Mouse (Mus musculus): ENCODE results near the gene Camk2d. TPM values are rescaled to one million over a fixed set of nuclear protein-coding genes. Genes with fewer than 3 reads are reported as not detected.

The Camk2d gene
- total and polyA plus RNA-seq, 3 experiments = 0.07 to 0.35 TPM; not detected in 1

DNA sequence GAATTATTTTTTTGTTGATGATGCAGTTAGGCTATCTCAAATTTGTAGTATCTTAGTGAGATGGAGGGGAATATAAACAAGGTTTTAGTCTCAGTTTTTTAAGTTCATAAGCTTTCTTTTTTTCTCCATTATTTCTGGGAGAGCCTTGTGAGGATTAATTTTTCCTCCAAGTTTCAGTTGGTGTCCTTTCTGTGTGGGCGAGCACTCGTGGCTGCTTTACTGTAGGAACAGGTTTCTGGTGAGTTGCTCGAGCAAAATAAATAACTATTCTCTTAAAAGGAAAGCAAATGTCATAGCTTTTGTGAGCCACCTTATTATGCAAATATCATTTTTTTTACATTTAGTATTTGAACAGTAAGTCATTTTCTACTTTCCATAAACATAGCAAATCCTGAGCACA lies 74.3 kb downstream of the Camk2d start:
- Histone ChIP-seq H3K4me1 (ENCODE audit: control insufficient read depth in 1 of 2, insufficient read depth in 2 of 2, low read length in 2 of 2) (no peaks in the 10 kb centered on the region), H3K27ac (ENCODE audit: control insufficient read depth, low read depth, low read length) (no peak overlapping the region), H3K9ac (ENCODE audit: control insufficient read depth, low read depth, low read length, poor library complexity, severe bottlenecking) (no peak overlapping the region), H3K27me3 (ENCODE audit: control insufficient read depth in 1 of 2, insufficient read depth in 2 of 2, low read length in 2 of 2) (0 out of 4 replicates have a peak, but pooled peaks cover 0 to 1% of the 10 kb centered on the region in 2 experiments), H3K9me3 (replicated peaks; ENCODE audit: insufficient read depth, low read length) (no peaks in the 10 kb centered on the region), H3K4me3 (ENCODE audit: control insufficient read depth in 1 of 2, insufficient read depth in 1 of 2, low read depth in 2 of 2, low read length in 2 of 2) (no peak overlapping the region), H3K36me3 (ENCODE audit: control insufficient read depth in 1 of 2, insufficient read depth in 2 of 2, low read length in 2 of 2) (no peaks in the 10 kb centered on the region), H3K79me2 (ENCODE audit: control insufficient read depth, insufficient read depth, low read length, poor library complexity) (no peaks in the 10 kb centered on the region)
- TF ChIP-seq POLR2AphosphoS5 (IDR thresholded peaks at IDR 0.05; ENCODE audit: borderline replicate concordance, low read depth, low read length) (no peak), ETS1 (IDR thresholded peaks at IDR 0.05; ENCODE audit: low read depth, low read length) (no peak), BHLHE40 (IDR thresholded peaks at IDR 0.05; ENCODE audit: borderline replicate concordance, low read depth, low read length) (no peak), ELF1 (IDR thresholded peaks at IDR 0.05; ENCODE audit: low read depth, low read length) (no peak), ZKSCAN1 (IDR thresholded peaks at IDR 0.05; ENCODE audit: low read depth, low read length) (no peak), MAX (IDR thresholded peaks at IDR 0.05; ENCODE audit: low read length) (no peak), MYB (IDR thresholded peaks at IDR 0.05; ENCODE audit: low read depth, low read length) (no peak), UBTF (IDR thresholded peaks at IDR 0.05; ENCODE audit: borderline replicate concordance, insufficient read depth, low read depth, low read length) (no peak), ZMIZ1 (IDR thresholded peaks at IDR 0.05; ENCODE audit: low read depth, low read length) (no peak), POLR2A (IDR thresholded peaks at IDR 0.05; ENCODE audit: control insufficient read depth in 1 of 2, insufficient read depth in 1 of 2, low read depth in 1 of 2, low read length in 2 of 2, poor library complexity in 1 of 2) (no peak), MAZ (IDR thresholded peaks at IDR 0.05; ENCODE audit: low read depth, low read length) (no peak), ZNF384 (IDR thresholded peaks at IDR 0.05; ENCODE audit: low read depth, low read length) (no peak), RAD21 (IDR thresholded peaks at IDR 0.05; ENCODE audit: low read depth, low read length) (no peak), MYC (IDR thresholded peaks at IDR 0.05; ENCODE audit: low read depth, low read length) (no peak), NRF1 (IDR thresholded peaks at IDR 0.05; ENCODE audit: insufficient read depth, low read depth, low read length, poor library complexity, severe bottlenecking) (no peak), HCFC1 (IDR thresholded peaks at IDR 0.05; ENCODE audit: low read depth, low read length) (no peak)
- DNase-seq (ENCODE audit: low read depth, low spot score) = no peak

GRCm38 (mm10) chr3:126671292-126671691 lies 75.2 kb downstream of the Camk2d start:
- Histone ChIP-seq H3K9ac (ENCODE audit: control insufficient read depth, low read depth, low read length, poor library complexity, severe bottlenecking) (no peak overlapping the region), H3K79me2 (ENCODE audit: control insufficient read depth, insufficient read depth, low read length, poor library complexity) (no peaks in the 10 kb centered on the region), H3K9me3 (replicated peaks; ENCODE audit: insufficient read depth, low read length) (no peaks in the 10 kb centered on the region), H3K27ac (ENCODE audit: control insufficient read depth, low read depth, low read length) (no peak overlapping the region), H3K4me1 (ENCODE audit: control insufficient read depth in 1 of 2, insufficient read depth in 2 of 2, low read length in 2 of 2) (no peaks in the 10 kb centered on the region), H3K36me3 (ENCODE audit: control insufficient read depth in 1 of 2, insufficient read depth in 2 of 2, low read length in 2 of 2) (no peaks in the 10 kb centered on the region), H3K27me3 (ENCODE audit: control insufficient read depth in 1 of 2, insufficient read depth in 2 of 2, low read length in 2 of 2) (0 out of 4 replicates have a peak, but pooled peaks cover 0 to 1% of the 10 kb centered on the region in 2 experiments), H3K4me3 (ENCODE audit: control insufficient read depth in 1 of 2, insufficient read depth in 1 of 2, low read depth in 2 of 2, low read length in 2 of 2) (no peak overlapping the region)
- DNase-seq (ENCODE audit: low read depth, low spot score) = no peak
- TF ChIP-seq MXI1 (IDR thresholded peaks at IDR 0.05; ENCODE audit: low read depth, low read length) (no peak), JUND (IDR thresholded peaks at IDR 0.05; ENCODE audit: low read depth, low read length) (no peak), SMC3 (IDR thresholded peaks at IDR 0.05; ENCODE audit: low read depth, low read length) (no peak), GATA1 (IDR thresholded peaks at IDR 0.05; ENCODE audit: low read depth, low read length) (no peak)

Data from MEL (cell line).